Mouse (Mus musculus): Measurements from ENCODE around the gene Itgb2. TPM values are rescaled to one million over a fixed set of nuclear protein-coding genes. Genes with fewer than 3 reads are reported as not detected.

The Itgb2 gene
- polyA plus RNA-seq, 1 experiment from 2014 or later, result 1.7 TPM

GRCm38 (mm10) chr10:77560090-77560489, 30.0 kb downstream of the Itgb2 start:
- 90% methylated on average over 11 of the region's 11 CpGs for WGBS
- H3K27ac ChIP-seq (ENCODE audit: low read length), result no peak overlapping the region
- no peak for ATAC-seq (ENCODE audit: low FRiP score, low TSS enrichment)

GRCm38 (mm10) chr10:77560830-77561229, 30.8 kb downstream of the Itgb2 start:
- no peaks in the 10 kb centered on the region for H3K27me3 ChIP-seq (ENCODE audit: insufficient read depth, low read length)
- H3K9me3 ChIP-seq (ENCODE audit: low read length), result no peaks in the 10 kb centered on the region
- H3K4me2 ChIP-seq (replicated peaks; ENCODE audit: low read depth, low read length), result no peak overlapping the region
- no peaks in the 10 kb centered on the region for H3K4me1 ChIP-seq (ENCODE audit: insufficient read depth, low read length)
- no peaks in the 10 kb centered on the region for H3K36me3 ChIP-seq (ENCODE audit: insufficient read depth, low read length)
- H3K4me3 ChIP-seq (ENCODE audit: low read length), result no peak overlapping the region
- WGBS, result 87% methylated on average over 9 of the region's 9 CpGs
- no peak overlapping the region for H3K9ac ChIP-seq (replicated peaks; ENCODE audit: low read length)
- H3K27ac ChIP-seq (ENCODE audit: low read length), result no peak overlapping the region
- ATAC-seq (ENCODE audit: low FRiP score, low TSS enrichment), result no peak

More at GRCm38 (mm10) chr10:77560090-77560489, 30.0 kb downstream of the Itgb2 start:
- no peak overlapping the region for H3K9ac ChIP-seq (replicated peaks; ENCODE audit: low read length)
- H3K4me2 ChIP-seq (replicated peaks; ENCODE audit: low read depth, low read length), result no peak overlapping the region
- H3K4me3 ChIP-seq (ENCODE audit: low read length), result no peak overlapping the region
- H3K27me3 ChIP-seq (ENCODE audit: insufficient read depth, low read length), result no peaks in the 10 kb centered on the region
- H3K9me3 ChIP-seq (ENCODE audit: low read length), result no peaks in the 10 kb centered on the region
- no peaks in the 10 kb centered on the region for H3K4me1 ChIP-seq (ENCODE audit: insufficient read depth, low read length)
- no peaks in the 10 kb centered on the region for H3K36me3 ChIP-seq (ENCODE audit: insufficient read depth, low read length)

- H3K9ac ChIP-seq (replicated peaks; ENCODE audit: low read length), result no peak overlapping the region
- H3K4me2 ChIP-seq (replicated peaks; ENCODE audit: low read depth, low read length), result no peak overlapping the region
- ATAC-seq (ENCODE audit: low FRiP score, low TSS enrichment), result no peak
- H3K4me1 ChIP-seq (ENCODE audit: insufficient read depth, low read length), result no peaks in the 10 kb centered on the region
- H3K9me3 ChIP-seq (ENCODE audit: low read length), result no peaks in the 10 kb centered on the region
- H3K4me3 ChIP-seq (ENCODE audit: low read length), result no peak overlapping the region
- 78% methylated on average over 2 of the region's 2 CpGs for WGBS
- no peaks in the 10 kb centered on the region for H3K27me3 ChIP-seq (ENCODE audit: insufficient read depth, low read length)
- H3K27ac ChIP-seq (ENCODE audit: low read length), result no peak overlapping the region
- no peaks in the 10 kb centered on the region for H3K36me3 ChIP-seq (ENCODE audit: insufficient read depth, low read length)
Observed at GRCm38 (mm10) chr10:77561508-77561907, 31.5 kb downstream of the Itgb2 start.

- 84% methylated on average over 8 of the region's 8 CpGs for WGBS
- ATAC-seq (ENCODE audit: low FRiP score, low TSS enrichment), result no peak
- no peaks in the 10 kb centered on the region for H3K9me3 ChIP-seq (ENCODE audit: low read length)
Observed at GRCm38 (mm10) chr10:77565005-77565404, 35.0 kb downstream of the Itgb2 start.

GRCm38 (mm10) chr10:77566651-77567050, 36.6 kb downstream of the Itgb2 start:
- H3K36me3 ChIP-seq (ENCODE audit: insufficient read depth, low read length), result no peaks in the 10 kb centered on the region
- no peaks in the 10 kb centered on the region for H3K9me3 ChIP-seq (ENCODE audit: low read length)
- ATAC-seq (ENCODE audit: low FRiP score, low TSS enrichment), result no peak
- no peaks in the 10 kb centered on the region for H3K27me3 ChIP-seq (ENCODE audit: insufficient read depth, low read length)
- H3K9ac ChIP-seq (replicated peaks; ENCODE audit: low read length), result no peak overlapping the region
- H3K4me3 ChIP-seq (ENCODE audit: low read length), result no peak overlapping the region
- no peak overlapping the region for H3K27ac ChIP-seq (ENCODE audit: low read length)
- 25% methylated on average over 8 of the region's 8 CpGs for WGBS
- no peak overlapping the region for H3K4me2 ChIP-seq (replicated peaks; ENCODE audit: low read depth, low read length)
- peaks cover 4% of the 10 kb centered on the region; the same call in 1 of the 2 replicates for H3K4me1 ChIP-seq (ENCODE audit: insufficient read depth, low read length)

More at GRCm38 (mm10) chr10:77565005-77565404, 35.0 kb downstream of the Itgb2 start:
- Histone ChIP-seq H3K27ac (ENCODE audit: low read length) (no peak overlapping the region), H3K4me2 (replicated peaks; ENCODE audit: low read depth, low read length) (no peak overlapping the region), H3K4me3 (ENCODE audit: low read length) (no peak overlapping the region), H3K9ac (replicated peaks; ENCODE audit: low read length) (no peak overlapping the region), H3K36me3 (ENCODE audit: insufficient read depth, low read length) (no peaks in the 10 kb centered on the region), H3K4me1 (ENCODE audit: insufficient read depth, low read length) (peaks cover 4% of the 10 kb centered on the region; the same call in 1 of the 2 replicates), H3K27me3 (ENCODE audit: insufficient read depth, low read length) (no peaks in the 10 kb centered on the region)

GRCm38 (mm10) chr10:77569481-77569880, 39.4 kb downstream of the Itgb2 start:
- H3K4me1 ChIP-seq (ENCODE audit: insufficient read depth, low read length), result peaks cover 4% of the 10 kb centered on the region; the same call in 1 of the 2 replicates
- H3K9me3 ChIP-seq (ENCODE audit: low read length), result no peaks in the 10 kb centered on the region
- no peak overlapping the region for H3K9ac ChIP-seq (replicated peaks; ENCODE audit: low read length)
- H3K4me3 ChIP-seq (ENCODE audit: low read length), result no peak overlapping the region
- no peak for ATAC-seq (ENCODE audit: low FRiP score, low TSS enrichment)
- H3K27me3 ChIP-seq (ENCODE audit: insufficient read depth, low read length), result no peaks in the 10 kb centered on the region
- H3K27ac ChIP-seq (ENCODE audit: low read length), result no peak overlapping the region
- no peak overlapping the region for H3K4me2 ChIP-seq (replicated peaks; ENCODE audit: low read depth, low read length)
- 48% methylated on average over 7 of the region's 7 CpGs for WGBS
- H3K36me3 ChIP-seq (ENCODE audit: insufficient read depth, low read length), result no peaks in the 10 kb centered on the region

GRCm38 (mm10) chr10:77569973-77570658, 40.1 kb downstream of the Itgb2 start:
- Histone ChIP-seq H3K9ac (replicated peaks; ENCODE audit: low read length) (no peak overlapping the region), H3K27ac (ENCODE audit: low read length) (no peak overlapping the region), H3K9me3 (ENCODE audit: low read length) (no peaks in the 10 kb centered on the region), H3K27me3 (ENCODE audit: insufficient read depth, low read length) (no peaks in the 10 kb centered on the region), H3K4me2 (replicated peaks; ENCODE audit: low read depth, low read length) (no peak overlapping the region), H3K4me3 (ENCODE audit: low read length) (no peak overlapping the region), H3K36me3 (ENCODE audit: insufficient read depth, low read length) (no peaks in the 10 kb centered on the region), H3K4me1 (ENCODE audit: insufficient read depth, low read length) (peaks cover 4% of the 10 kb centered on the region; the same call in 1 of the 2 replicates)
- WGBS, result 43% methylated on average over 6 of the region's 6 CpGs
- ATAC-seq (ENCODE audit: low FRiP score, low TSS enrichment), result peak; percentile 52; the same call in 1 of the 2 replicates

GRCm38 (mm10) chr10:77572225-77572624, 42.2 kb downstream of the Itgb2 start:
- Histone ChIP-seq H3K4me1 (ENCODE audit: insufficient read depth, low read length) (peaks cover 4% of the 10 kb centered on the region; the same call in 1 of the 2 replicates), H3K27me3 (ENCODE audit: insufficient read depth, low read length) (no peaks in the 10 kb centered on the region), H3K9me3 (ENCODE audit: low read length) (no peaks in the 10 kb centered on the region), H3K4me3 (ENCODE audit: low read length) (no peak overlapping the region), H3K36me3 (ENCODE audit: insufficient read depth, low read length) (no peaks in the 10 kb centered on the region), H3K4me2 (replicated peaks; ENCODE audit: low read depth, low read length) (no peak overlapping the region), H3K9ac (replicated peaks; ENCODE audit: low read length) (no peak overlapping the region), H3K27ac (ENCODE audit: low read length) (no peak overlapping the region)
- 14% methylated on average over 3 of the region's 3 CpGs for WGBS
- ATAC-seq (ENCODE audit: low FRiP score, low TSS enrichment), result no peak

- Histone ChIP-seq H3K9ac (replicated peaks; ENCODE audit: low read length) (no peak overlapping the region), H3K36me3 (ENCODE audit: insufficient read depth, low read length) (no peaks in the 10 kb centered on the region), H3K4me2 (replicated peaks; ENCODE audit: low read depth, low read length) (no peak overlapping the region), H3K4me3 (ENCODE audit: low read length) (no peak overlapping the region), H3K4me1 (ENCODE audit: insufficient read depth, low read length) (peaks cover 4% of the 10 kb centered on the region; the same call in 1 of the 2 replicates), H3K27ac (ENCODE audit: low read length) (no peak overlapping the region), H3K27me3 (ENCODE audit: insufficient read depth, low read length) (no peaks in the 10 kb centered on the region), H3K9me3 (ENCODE audit: low read length) (no peaks in the 10 kb centered on the region)
- WGBS, result 33% methylated on average over 1 of the region's 1 CpGs
- ATAC-seq (ENCODE audit: low FRiP score, low TSS enrichment), result no peak
Observed at GRCm38 (mm10) chr10:77573162-77573561, 43.1 kb downstream of the Itgb2 start.
